Mouse (Mus musculus) layer of hippocampus, adult 11-12 months (tissue): ENCODE data around the gene Nsl1.

ENCODE experiments used
- DNase-seq: peaks from one replicate; pipeline ENCODE4 v3.0.0; 2022; ENCODE audit warnings: low spot score

The Nsl1 gene

GRCm38 (mm10) chr1:191095019-191095418 is 32.2 kb downstream of the Nsl1 start:
- no peak for DNase-seq

DNA sequence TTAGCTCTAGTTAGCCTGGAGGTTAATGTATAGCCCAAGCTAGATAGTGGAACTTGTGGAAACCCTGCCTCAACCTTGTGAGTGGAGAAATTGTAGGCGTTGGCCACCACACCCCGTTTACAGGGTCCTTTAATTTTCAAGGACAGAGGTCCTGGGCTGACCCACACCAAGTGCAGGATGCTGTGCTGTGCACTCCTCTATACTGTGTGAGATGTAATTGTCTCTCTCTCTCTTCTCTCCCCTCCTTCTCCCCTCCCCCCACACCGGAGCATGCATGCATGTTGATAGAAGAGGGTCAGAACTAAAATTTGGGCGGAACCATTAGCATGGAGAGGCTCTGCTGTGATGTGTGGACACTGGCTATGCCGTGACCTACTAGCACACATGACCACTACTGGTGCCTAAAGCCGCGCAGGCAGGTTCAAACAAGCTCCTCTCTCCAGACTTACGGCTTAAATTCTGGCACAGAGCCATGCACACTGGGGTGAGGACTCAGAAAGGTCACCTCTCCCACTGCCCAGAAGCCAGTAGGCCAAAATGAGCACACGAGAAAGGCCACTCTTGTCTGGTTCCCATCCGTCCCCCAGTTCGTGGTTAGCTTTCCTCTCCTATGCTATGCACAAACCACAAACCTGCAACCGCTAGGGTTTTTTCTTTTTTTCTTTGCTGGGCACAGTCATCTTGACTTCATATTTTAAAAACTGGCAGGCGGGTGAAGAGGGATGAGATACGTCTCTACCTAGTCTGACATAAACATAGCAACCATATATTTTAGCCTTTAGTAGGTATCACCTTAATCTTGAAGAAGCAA is 34.3 kb downstream of the Nsl1 start:
- no peak for DNase-seq

DNA sequence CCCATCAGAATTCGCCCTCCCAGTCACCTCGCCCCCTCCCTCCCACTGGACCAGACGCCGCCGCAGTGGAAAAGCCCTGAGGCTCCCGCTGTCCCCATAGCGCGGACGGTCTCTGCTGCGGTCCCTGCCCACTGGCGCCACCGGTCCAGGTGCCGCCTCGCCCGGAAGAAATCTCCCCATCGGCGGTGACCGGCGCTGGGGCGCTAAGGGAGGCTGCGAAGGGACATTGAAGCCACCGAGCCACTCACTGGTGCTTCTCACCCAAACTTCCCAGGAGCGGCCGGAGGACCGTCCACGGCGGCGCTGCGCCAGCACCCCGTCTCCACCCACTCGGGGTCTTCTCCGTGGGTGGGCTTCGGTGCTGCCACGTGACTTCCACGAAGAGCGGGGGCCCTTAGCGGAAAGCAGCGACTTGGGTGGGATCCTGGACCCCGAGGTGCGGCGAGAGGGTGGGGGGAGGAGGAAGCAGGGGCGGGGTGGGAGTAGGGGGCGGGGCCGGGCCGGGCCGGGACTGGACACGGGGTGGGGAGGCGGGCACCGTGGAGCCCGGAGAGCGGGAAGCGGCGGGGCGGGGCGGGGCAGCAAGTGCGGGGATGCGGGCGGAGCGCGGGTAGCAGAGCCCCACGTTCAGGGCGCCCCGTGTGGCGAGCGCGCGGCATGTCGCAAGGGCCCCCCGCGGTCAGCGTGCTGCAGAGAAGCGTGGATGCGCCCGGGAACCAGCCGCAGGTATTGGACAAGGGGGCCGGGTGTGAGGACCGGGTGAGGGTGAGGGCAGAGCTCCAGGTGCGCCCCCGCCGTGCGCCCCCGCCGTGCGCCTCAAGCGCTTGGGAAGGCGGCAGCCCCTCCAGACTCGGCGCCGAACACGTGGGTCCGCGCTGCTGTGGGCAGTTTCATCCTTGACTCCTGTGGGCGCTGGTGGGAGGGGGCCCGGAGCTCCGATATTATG is 35.3 kb downstream of the Nsl1 start, which contains the start of gene Batf3:
Batf3 (plus strand) TSS at position 46 of the 946 bp plus-strand sequence.
- no peak for DNase-seq

GRCm38 (mm10) chr1:191099114-191099513 is 36.3 kb downstream of the Nsl1 start:
- DNase-seq, result no peak

DNA sequence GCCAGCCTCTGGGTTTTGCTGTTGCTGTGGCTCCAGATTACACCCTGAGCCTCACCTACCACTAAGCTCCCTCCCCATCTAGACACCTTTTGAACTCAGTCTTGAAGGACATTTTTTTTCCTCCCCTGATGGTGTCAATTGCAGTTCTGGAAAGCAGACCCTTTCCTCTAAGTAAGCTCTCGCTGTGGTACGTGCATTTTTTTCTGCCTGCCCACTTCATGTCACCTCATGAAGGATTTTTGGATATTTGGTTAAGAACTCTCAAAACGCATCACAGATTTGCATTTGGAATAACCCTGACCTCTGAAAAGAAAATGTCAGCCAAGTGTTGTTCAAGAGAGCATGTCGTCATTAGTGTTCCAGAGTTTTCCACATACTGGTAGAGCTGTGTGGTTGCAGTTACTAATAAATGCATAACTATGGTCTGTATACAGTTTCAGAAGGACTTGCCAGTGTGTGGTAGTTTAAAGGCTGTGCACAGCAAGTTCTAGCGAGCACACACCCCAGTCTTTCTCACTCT is 37.0 kb downstream of the Nsl1 start:
- DNase-seq, result no peak

DNA sequence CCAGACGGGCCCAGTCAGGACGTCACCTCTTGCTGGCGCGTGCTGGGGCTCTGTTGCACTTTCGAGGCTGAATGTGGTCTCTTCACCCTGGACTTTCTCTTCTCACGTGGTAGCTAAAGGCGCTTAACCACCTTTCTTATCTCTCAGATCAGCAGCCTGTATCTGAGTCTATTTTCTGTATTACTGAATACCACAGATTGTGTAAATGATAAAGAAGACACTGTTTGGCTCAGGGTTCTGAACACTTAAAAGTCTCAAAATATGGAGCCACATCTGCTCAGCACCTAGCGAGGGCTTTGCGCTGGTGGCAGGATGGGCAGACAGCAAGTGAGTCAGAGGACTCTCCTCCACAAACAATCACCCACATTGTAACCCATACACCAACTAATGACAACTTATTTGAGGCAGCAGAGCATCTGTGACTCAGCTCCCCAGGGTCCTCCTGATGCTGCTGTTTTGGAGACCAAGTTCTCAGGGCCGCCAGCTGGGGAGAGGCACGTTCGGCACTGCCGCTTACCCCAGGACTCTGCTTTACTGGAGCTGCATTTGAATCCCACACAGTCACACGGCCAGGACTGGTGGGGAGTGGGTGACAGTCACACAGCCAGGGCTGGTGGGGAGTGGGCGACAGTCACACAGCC is 40.0 kb downstream of the Nsl1 start:
- no peak for DNase-seq

GRCm38 (mm10) chr1:191105246-191105645 is 42.4 kb downstream of the Nsl1 start:
- DNase-seq, result no peak

DNA sequence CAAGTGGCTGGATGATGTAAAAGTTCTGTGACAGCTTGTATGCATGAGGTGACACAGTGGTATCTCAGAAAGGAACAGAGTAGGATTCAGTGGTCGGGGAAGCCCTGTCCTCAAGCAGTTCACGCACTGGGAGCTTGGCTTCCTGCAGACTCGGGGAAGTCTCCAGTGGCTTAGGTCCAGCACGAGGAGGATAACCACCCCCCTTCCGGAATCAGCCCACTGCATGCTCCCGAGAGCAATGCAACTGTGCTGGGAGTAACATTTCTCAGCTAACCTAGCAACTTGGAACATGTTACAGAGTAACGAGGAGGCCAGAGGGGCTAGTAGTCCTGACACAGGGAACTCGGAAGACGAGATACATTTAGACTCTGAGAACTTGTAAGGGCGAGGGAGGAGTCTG is 44.5 kb downstream of the Nsl1 start:
- no peak for DNase-seq

GRCm38 (mm10) chr1:191109907-191110306 is 47.1 kb downstream of the Nsl1 start:
- DNase-seq, result no peak

DNA sequence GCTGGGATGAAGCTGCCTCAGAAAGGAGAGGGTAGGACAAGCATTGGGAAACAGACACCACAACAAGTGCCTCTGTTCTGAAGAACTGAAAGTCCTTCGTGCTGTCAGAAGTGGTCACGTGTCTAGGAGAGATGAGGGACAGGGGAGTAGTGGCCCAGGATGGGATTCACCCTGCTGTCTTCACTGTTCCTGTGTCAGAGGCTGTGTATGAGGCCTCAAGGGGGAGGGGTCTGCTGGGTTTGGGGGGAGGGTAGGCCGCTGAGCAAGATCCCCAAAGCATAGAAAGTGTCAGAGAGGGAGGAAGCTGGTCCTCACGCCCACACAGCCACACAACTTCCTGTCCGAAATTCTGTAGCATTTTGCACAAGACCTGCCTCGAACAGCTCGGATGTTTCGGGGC is 48.3 kb downstream of the Nsl1 start:
- DNase-seq, result peak; percentile 60

GRCm38 (mm10) chr1:191114868-191115267 is 52.1 kb downstream of the Nsl1 start:
- no peak for DNase-seq

- no peak for DNase-seq
These were observed 52.9 kb downstream of the Nsl1 start for GRCm38 (mm10) chr1:191115514-191116238.

DNA sequence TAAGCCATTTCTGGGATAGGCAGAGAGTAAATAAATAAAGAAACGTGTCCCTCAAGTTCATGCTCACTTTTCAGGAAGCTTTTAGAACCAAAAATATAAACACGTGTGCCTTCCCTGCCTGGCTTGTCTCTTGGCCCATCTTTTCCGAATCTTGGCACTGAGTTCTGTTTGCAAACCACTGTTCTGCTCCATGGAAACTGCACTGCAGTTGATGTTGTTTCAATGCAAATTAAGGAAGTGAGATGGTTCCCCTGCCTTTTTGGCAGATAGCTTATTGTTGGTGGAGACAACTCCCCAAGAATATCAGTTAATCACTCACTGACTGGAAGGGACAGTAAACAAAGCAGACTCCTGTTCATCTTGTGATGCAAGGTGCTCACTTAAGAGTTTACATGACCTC is 59.9 kb downstream of the Nsl1 start:
- no peak for DNase-seq

DNA sequence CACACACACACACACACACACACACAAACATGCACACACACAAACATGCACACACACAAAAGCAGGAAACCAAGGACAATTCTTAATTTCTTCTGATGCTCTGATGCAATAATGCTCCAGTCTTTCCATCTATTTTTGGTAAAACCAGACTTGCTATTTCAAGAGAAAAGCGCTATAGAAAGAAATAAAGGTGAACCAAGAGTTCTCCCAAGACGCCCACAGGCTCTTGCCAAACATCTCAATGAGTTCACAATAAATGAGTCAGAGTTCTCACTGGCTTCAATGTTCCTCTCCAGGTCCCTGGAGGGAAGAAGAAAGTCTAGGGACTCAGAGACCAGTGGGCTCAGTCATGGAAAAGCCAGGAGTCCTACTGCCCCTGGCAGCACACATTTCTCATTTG is 60.9 kb downstream of the Nsl1 start:
- DNase-seq, result no peak

DNA sequence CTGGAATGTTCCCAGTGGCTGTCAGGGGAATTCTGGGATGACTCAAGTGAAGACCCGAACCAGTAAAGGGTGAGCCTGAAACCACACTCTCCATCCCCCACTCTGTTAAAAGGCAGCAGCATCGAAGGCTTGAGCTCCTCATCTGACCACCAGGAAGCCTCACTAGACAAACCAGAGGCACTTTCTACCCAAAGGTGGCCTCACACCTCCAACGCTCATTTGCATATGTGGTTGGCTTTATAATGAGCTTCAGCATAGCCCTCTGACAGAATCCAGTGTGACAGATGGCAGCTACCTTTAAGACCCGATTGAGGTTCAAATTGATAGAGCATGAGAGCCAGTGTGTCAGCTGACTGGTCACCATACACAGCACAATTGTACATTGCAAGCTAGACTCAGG is 61.5 kb downstream of the Nsl1 start:
- DNase-seq, result no peak

GRCm38 (mm10) chr1:191125811-191126638 is 63.2 kb downstream of the Nsl1 start:
- no peak for DNase-seq

DNA sequence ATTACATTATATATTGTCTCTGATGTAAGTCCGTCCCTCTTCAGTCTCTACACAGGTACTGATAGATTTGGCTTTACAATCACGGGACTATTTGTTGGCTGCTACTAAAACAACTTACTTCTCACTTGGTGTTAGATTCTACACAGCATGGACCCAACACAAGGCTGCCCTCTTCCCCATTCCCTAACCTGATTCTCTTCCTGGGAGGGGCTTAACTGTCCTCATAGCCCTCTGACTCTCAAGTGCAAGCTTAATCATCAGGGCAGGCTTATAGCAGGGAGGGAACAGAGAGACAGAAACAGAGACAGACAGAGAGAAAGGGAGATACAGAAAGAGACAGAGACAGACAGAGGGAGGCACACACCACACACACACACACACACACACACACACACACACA is 68.9 kb downstream of the Nsl1 start:
- DNase-seq, result no peak

DNA sequence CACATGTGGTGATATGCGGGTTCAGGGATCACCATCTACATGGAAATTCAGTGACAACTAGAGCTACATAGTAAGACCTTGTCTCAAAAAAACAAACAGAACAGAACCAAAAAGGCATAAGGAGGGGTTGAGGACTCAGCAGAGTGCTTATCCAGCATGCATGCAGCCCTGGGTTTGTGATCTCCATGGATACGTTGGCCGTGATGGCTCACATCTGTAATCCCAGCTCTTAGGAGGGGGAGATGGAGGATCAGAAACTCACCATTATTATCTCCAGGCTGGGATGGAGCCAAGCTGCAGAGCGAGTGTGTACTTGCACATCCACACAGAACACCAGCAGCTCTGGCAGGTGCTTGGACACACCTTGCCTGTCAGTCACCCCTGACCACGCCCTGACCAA is 69.4 kb downstream of the Nsl1 start:
- no peak for DNase-seq

DNA sequence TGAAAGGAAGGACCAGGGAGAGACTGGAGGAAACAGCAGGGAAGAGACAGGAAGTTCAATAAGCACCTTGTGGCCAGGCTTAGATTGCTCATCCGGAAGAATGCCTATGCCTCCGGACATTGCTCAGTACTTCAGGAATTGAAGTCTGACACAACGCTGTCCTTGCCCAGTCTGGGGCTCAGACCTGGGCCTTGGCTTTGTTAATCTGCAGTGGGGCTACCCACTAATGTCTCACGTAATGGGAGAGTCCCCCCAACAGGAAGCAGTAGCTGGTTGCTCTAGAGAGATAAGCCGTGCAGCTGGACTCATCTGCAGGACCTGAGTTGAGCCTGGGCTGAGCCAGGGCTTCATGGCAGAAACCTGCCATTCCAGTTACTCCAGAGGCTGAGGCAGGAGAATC is 70.1 kb downstream of the Nsl1 start:
- no peak for DNase-seq

GRCm38 (mm10) chr1:191135406-191135805 is 72.6 kb downstream of the Nsl1 start:
- DNase-seq, result no peak
